Mouse (Mus musculus): ENCODE measurements around the gene Vmn1r51.
"Not testable (repeated sequence)": the region's sequence is repeated elsewhere in the genome, so short reads cannot be mapped to it uniquely, and the experiment has no call there.

Gene Vmn1r51

DNA sequence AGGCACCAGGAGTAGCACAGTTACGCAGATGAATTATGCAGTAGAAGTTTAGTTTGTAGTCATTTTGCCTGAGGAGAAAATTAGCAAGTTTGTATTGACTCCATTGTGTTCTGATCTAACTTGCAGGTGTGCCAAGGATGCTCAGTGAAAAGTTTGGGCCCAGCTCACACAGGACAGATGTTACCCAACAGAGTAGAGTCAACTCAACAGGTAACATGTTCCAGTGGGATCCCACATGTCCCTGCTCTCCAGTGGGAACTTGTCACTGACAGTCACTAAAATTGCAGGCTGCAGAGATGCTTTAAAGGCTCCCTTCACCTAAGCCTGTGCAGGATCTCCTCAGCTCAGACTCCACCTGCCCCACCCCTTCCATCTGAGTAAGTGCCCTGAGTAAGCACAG lies at the start of gene Vmn1r51:
Gene Vmn1r51 (plus strand): TSS at position 301 of the 400 bp plus-strand sequence.
- not testable (repeated sequence) for DNase-seq

- DNase-seq: no peak
Measured at GRCm38 (mm10) chr6:90078406-90078805, 44.0 kb upstream of the Vmn1r51 start, which contains the start of gene Vmn1r49. Gene Vmn1r49, minus strand, starts transcription at chr6:90078506.

GRCm38 (mm10) chr6:90100566-90100965 lies 21.8 kb upstream of the Vmn1r51 start:
- no peak for DNase-seq

DNA sequence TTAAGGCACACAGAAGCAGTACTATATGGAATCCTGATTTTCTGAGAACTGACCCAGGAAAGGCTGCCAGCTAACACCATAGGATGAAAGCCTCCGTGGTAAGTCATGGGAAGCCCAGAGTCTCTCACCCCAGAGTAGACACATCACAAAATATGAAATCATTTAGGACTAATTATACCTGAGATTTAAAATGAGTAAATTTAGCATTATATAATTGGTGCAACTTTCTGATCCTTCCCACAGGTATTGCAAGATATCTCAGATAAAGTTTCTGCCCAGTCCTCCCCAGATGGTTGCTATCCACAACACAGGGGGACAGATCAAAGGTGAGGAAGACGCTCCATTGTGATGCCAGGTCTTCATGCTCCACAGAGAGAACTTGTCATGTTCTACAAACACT lies 21.3 kb upstream of the Vmn1r51 start, which contains the start of gene Vmn1r50:
Gene Vmn1r50 (plus strand): TSS at position 301 of the 400 bp plus-strand sequence.
- DNase-seq: no peak

DNA sequence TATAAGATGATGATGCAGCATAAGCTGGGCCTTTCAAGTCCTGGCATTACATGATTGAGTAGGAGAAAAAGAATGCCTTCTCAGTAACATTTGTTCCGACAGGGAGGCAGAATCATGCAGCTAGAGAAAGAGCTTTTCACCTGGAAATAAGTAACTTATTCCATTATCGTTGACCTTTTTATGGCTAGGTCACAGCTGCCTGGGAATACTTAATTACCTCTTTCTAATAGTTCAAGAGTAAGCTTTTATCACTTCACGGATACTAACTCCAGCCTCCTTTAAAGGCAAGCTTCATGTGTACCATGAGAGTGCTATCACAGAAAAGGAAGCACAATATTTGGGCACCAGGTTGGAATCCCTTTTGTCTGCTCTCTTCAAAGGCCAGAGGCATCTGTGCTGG lies 37.7 kb downstream of the Vmn1r51 start:
- DNase-seq: no peak

DNA sequence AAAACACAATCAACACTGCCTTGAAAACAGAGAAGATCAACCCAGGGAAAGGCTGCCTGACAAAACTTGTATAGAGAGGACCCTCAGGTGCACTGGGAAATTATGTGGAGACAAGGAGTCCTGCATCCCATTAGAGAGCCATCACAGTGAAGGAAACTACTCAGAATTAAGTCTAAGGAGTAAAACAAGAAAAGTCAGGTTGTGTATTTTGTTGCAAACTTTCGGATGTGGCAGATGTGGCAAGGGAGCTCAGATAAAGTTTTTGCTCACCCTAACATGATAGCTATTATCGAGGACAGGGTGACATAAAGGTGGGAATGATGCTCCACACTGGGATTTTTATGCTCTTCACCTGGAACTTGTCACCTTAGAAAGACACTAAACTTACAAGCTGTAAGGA lies 52.1 kb downstream of the Vmn1r51 start, which contains the start of gene Vmn1r52:
Gene Vmn1r52 (plus strand): TSS at position 301 of the 400 bp plus-strand sequence.
- DNase-seq: no peak
